Mouse (Mus musculus): ENCODE data around the gene Sohlh2.

DNA sequence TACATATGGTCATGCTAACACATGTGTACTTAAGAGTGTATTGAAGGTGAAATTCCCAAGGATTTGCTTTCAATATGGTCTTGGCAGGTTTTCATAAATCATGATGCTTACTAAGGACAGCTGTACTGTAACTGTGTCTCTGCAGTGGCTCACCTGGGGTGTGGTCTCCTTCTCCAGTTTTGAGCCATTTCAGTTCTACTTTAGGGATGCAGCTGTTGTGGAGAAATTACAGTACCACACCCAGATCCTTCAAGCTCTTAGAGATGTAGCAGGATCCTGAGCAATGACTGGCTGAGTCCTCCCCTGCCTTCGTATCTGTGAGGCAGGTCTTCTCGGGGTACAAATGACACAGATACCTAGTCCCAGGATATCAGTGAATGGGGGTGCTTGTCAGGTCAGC, 68.8 kb downstream of the Sohlh2 start:
- TF ChIP-seq POLR2A (IDR thresholded peaks at IDR 0.05; ENCODE audit: low read depth, low read length) (no peak), CTCF (IDR thresholded peaks at IDR 0.05; ENCODE audit: extremely low read depth, insufficient read length, insufficient replicate concordance, low read depth, low read length) (no peak)
